Mouse (Mus musculus) cortical plate, adult 2 months (tissue): ENCODE data around the gene Tspan14. TPM values are rescaled to one million over a fixed set of nuclear protein-coding genes. Genes with fewer than 3 reads are reported as not detected.

Experiments used
- H3K27ac ChIP-seq: fragments of 200-500 bp; 2 replicates; pipeline ENCODE4 v1.5.1; 2012; ENCODE audit warnings: low read length, control low read depth, inconsistent platforms; ENCODE audit not compliant: insufficient read depth
- H3K4me1 ChIP-seq: fragments of 200-500 bp; 2 replicates; pipeline ENCODE4 v1.6.1; 2011; ENCODE audit warnings: low read length; ENCODE audit not compliant: control insufficient read depth, insufficient read depth
- H3K4me3 ChIP-seq: fragments of 200-500 bp; 2 replicates; pipeline ENCODE4 v1.5.1; 2011; ENCODE audit warnings: mild to moderate bottlenecking, low read length, control low read depth; ENCODE audit not compliant: insufficient read depth
- CTCF ChIP-seq: fragments of 200-500 bp; IDR thresholded peaks from 2 replicates; pipeline ENCODE4 v1.5.1; 2011; ENCODE audit warnings: mild to moderate bottlenecking, control low read depth, low read length; ENCODE audit not compliant: insufficient read depth; ENCODE audit errors: extremely low read depth
- POLR2A ChIP-seq: fragments of 200-500 bp; IDR thresholded peaks from 2 replicates; pipeline ENCODE4 v1.6.1; 2011; ENCODE audit warnings: mild to moderate bottlenecking, low read length, control low read depth; ENCODE audit not compliant: insufficient read depth; ENCODE audit errors: extremely low read depth
- polyA plus RNA-seq: library from polyadenylated mRNA; depleted of rRNA; stranded (reverse); fragments of >200 nt; gene quantifications from 2 replicates; pipeline ENCODE4 v1.2.3, GENCODE M21; 2012; rRNA removed

Gene Tspan14
- polyA plus RNA-seq, 1 experiment, result 61.0 TPM

GRCm38 (mm10) chr14:40864811-40865514, 101.6 kb downstream of the Tspan14 start:
- TF ChIP-seq POLR2A (no peak), CTCF (no peak)
- Histone ChIP-seq H3K4me1 (no peaks in the 10 kb centered on the region), H3K4me3 (no peak overlapping the region), H3K27ac (no peak overlapping the region)

GRCm38 (mm10) chr14:40863659-40864058, 102.9 kb downstream of the Tspan14 start:
- Histone ChIP-seq H3K4me3 (no peak overlapping the region), H3K4me1 (no peaks in the 10 kb centered on the region)
- TF ChIP-seq CTCF, result no peak
- no peak for TF ChIP-seq POLR2A

GRCm38 (mm10) chr14:40863022-40863421, 103.6 kb downstream of the Tspan14 start:
- H3K4me3 ChIP-seq, result no peak overlapping the region
- H3K27ac ChIP-seq, result no peak overlapping the region
- no peaks in the 10 kb centered on the region for H3K4me1 ChIP-seq
- TF ChIP-seq POLR2A (no peak), CTCF (no peak)

More at GRCm38 (mm10) chr14:40863659-40864058, 102.9 kb downstream of the Tspan14 start:
- H3K27ac ChIP-seq, result no peak overlapping the region

Other genes starting within 250 kb of the Tspan14 start
- 1.3 and 1.5 TPM in 2 replicates for gene Sh2d4b, start 73.5 kb downstream of the Tspan14 start, polyA plus RNA-seq
- gene Fam213a, start 47.0 kb upstream of the Tspan14 start, polyA plus RNA-seq, result 123 and 125 TPM in 2 replicates
- gene Dydc2, start 102.4 kb upstream of the Tspan14 start, polyA plus RNA-seq, result 0.27 and 0.36 TPM in 2 replicates
- gene Dydc1, start 106.1 kb upstream of the Tspan14 start, polyA plus RNA-seq, result 0.21 TPM in 1 of 2 replicates, not detected in the other
- gene Mat1a, start 138.2 kb upstream of the Tspan14 start, polyA plus RNA-seq, result 0.02 and 0.06 TPM in 2 replicates
- gene Sftpa1, start 165.0 kb upstream of the Tspan14 start, polyA plus RNA-seq, result not detected in 2 replicates
- gene Mbl1, start 184.7 kb upstream of the Tspan14 start, polyA plus RNA-seq, result not detected in 2 replicates
- not detected in 2 replicates for gene Sftpd, start 218.3 kb upstream of the Tspan14 start, polyA plus RNA-seq